Mouse (Mus musculus) neutrophil, adult 5-6 weeks (primary cell): ENCODE results near the gene Nme9. TPM values are rescaled to one million over a fixed set of nuclear protein-coding genes. Genes with fewer than 3 reads are reported as not detected.
A peak's percentile ranks its signal among the peaks of the same experiment; 100 is the strongest.

Experiments used
- ATAC-seq: fragments of 151-379, 151-347 bp; 2 replicates; pipeline ENCODE4 v1.8.0; 2017; ENCODE audit warnings: mild to moderate bottlenecking, moderate TSS enrichment; ENCODE audit not compliant: insufficient number of reproducible peaks, poor library complexity, low FRiP score, severe bottlenecking; ENCODE audit errors: extremely low read depth
- total RNA-seq: library from RNA; stranded (forward); fragments of 200-1000 nt; gene quantifications from 2 replicates; pipeline ENCODE4 v1.2.3, GENCODE M21; 2017

Gene Nme9
- total RNA-seq, 1 experiment from 2014 or later, result not detected

GRCm38 (mm10) chr9:99469681-99470273, 18.5 kb downstream of the Nme9 start:
- ATAC-seq, result no peak

- no peak for ATAC-seq
These were observed 19.2 kb downstream of the Nme9 start for GRCm38 (mm10) chr9:99470347-99471092.

- no peak for ATAC-seq
These were observed 20.1 kb downstream of the Nme9 start for GRCm38 (mm10) chr9:99471334-99471733.

GRCm38 (mm10) chr9:99479181-99479711, 28.0 kb downstream of the Nme9 start:
- ATAC-seq, result no peak

GRCm38 (mm10) chr9:99480764-99481163, 29.5 kb downstream of the Nme9 start:
- no peak for ATAC-seq

- no peak for ATAC-seq
These were observed 31.9 kb downstream of the Nme9 start for GRCm38 (mm10) chr9:99483191-99483590.

- no peak for ATAC-seq
These were observed 33.4 kb downstream of the Nme9 start for GRCm38 (mm10) chr9:99484632-99485031.

- no peak for ATAC-seq
These were observed 33.9 kb downstream of the Nme9 start for GRCm38 (mm10) chr9:99485144-99485543.

- no peak for ATAC-seq
These were observed 35.9 kb downstream of the Nme9 start for GRCm38 (mm10) chr9:99487126-99487695.

GRCm38 (mm10) chr9:99487841-99488240, 36.6 kb downstream of the Nme9 start:
- no peak for ATAC-seq

GRCm38 (mm10) chr9:99491050-99491449, 39.8 kb downstream of the Nme9 start:
- ATAC-seq, result no peak

- ATAC-seq, result no peak
These were observed 41.4 kb downstream of the Nme9 start for GRCm38 (mm10) chr9:99492634-99493200.

- peak; percentile 46; the same call in 1 of the 2 replicates for ATAC-seq
These were observed 48.1 kb downstream of the Nme9 start for GRCm38 (mm10) chr9:99499336-99499735.

- no peak for ATAC-seq
These were observed 54.6 kb downstream of the Nme9 start for GRCm38 (mm10) chr9:99505875-99506274.

Other genes starting within 250 kb of the Nme9 start
- not detected in 2 replicates for gene Faiml, start 214.2 kb upstream of the Nme9 start, total RNA-seq
- 24.9 and 28.2 TPM in 2 replicates for gene Cep70, start 208.1 kb upstream of the Nme9 start, total RNA-seq
- 0.81 TPM in 1 of 2 replicates, not detected in the other for gene Esyt3, start 92.9 kb upstream of the Nme9 start, total RNA-seq
- gene Mras, start 14.1 kb upstream of the Nme9 start, total RNA-seq, result 0.12 and 0.47 TPM in 2 replicates
- gene Armc8, start 117.4 kb downstream of the Nme9 start, total RNA-seq, result 36.5 and 38.1 TPM in 2 replicates
- 23.7 and 24.6 TPM in 2 replicates for gene Dbr1, start 124.3 kb downstream of the Nme9 start, total RNA-seq
- gene A4gnt, start 161.0 kb downstream of the Nme9 start, total RNA-seq, result not detected in 2 replicates
- not detected in 2 replicates for gene Dzip1l, start 178.0 kb downstream of the Nme9 start, total RNA-seq